Mouse (Mus musculus) limb, embryonic 13.5 days (tissue): ENCODE measurements around the gene Fnbp1. TPM values are rescaled to one million over a fixed set of nuclear protein-coding genes. Genes with fewer than 3 reads are reported as not detected.

Source experiments
- ATAC-seq: fragments of 200-750 bp; cut with Nextera tagmentation; 2 replicates; pipeline ENCODE4 v1.8.0; 2017; ENCODE audit warnings: low read depth, moderate number of reproducible peaks, moderate TSS enrichment; ENCODE audit not compliant: low FRiP score
- H3K27ac ChIP-seq: fragments of 300-500 bp; sonication (generic); 2 replicates; pipeline ENCODE4 v1.5.1; 2015; ENCODE audit warnings: inconsistent platforms, mild to moderate bottlenecking, moderate library complexity
- H3K27me3 ChIP-seq: fragments of 300-500 bp; sonication (generic); 2 replicates; pipeline ENCODE4 v1.6.1; 2015; ENCODE audit warnings: mild to moderate bottlenecking, inconsistent platforms
- H3K36me3 ChIP-seq: fragments of 300-500 bp; sonication (generic); 2 replicates; pipeline ENCODE4 v1.6.1; 2015; ENCODE audit warnings: inconsistent platforms, mild to moderate bottlenecking, moderate library complexity
- H3K4me1 ChIP-seq: fragments of 300-500 bp; sonication (generic); 2 replicates; pipeline ENCODE4 v1.6.1; 2015; ENCODE audit warnings: inconsistent platforms
- H3K4me2 ChIP-seq: fragments of 300-500 bp; sonication (generic); replicated peaks from 2 replicates; pipeline ENCODE4 v1.6.1; 2015; ENCODE audit warnings: inconsistent platforms, mild to moderate bottlenecking, moderate library complexity
- H3K4me3 ChIP-seq: fragments of 300-500 bp; sonication (generic); 2 replicates; pipeline ENCODE4 v1.5.1; 2015; ENCODE audit warnings: moderate library complexity, mild to moderate bottlenecking, inconsistent platforms
- H3K9ac ChIP-seq: fragments of 300-500 bp; sonication (generic); 2 replicates; pipeline ENCODE4 v1.6.1; 2015; ENCODE audit warnings: mild to moderate bottlenecking, inconsistent platforms
- H3K9me3 ChIP-seq: fragments of 300-500 bp; sonication (generic); 2 replicates; pipeline ENCODE4 v1.6.1; 2016; ENCODE audit warnings: inconsistent platforms
- WGBS: fragments of 180-500 bp; shearing (Covaris S2); methylation state at CpG from one replicate; pipeline ENCODE4 v1.1.7; 2015; 5-methylcytosine and 5-hydroxymethylcytosine counted together
- polyA plus RNA-seq: library from polyadenylated mRNA; unstranded; fragments of >200 nt; fragmentation: Nextera tagmentation; extraction: Ambion mirVana; gene quantifications from 2 replicates; pipeline ENCODE4 v1.2.1, GENCODE M21; 2015

Fnbp1 gene
- polyA plus RNA-seq, 1 experiment from 2014 or later = 24.5 TPM

DNA sequence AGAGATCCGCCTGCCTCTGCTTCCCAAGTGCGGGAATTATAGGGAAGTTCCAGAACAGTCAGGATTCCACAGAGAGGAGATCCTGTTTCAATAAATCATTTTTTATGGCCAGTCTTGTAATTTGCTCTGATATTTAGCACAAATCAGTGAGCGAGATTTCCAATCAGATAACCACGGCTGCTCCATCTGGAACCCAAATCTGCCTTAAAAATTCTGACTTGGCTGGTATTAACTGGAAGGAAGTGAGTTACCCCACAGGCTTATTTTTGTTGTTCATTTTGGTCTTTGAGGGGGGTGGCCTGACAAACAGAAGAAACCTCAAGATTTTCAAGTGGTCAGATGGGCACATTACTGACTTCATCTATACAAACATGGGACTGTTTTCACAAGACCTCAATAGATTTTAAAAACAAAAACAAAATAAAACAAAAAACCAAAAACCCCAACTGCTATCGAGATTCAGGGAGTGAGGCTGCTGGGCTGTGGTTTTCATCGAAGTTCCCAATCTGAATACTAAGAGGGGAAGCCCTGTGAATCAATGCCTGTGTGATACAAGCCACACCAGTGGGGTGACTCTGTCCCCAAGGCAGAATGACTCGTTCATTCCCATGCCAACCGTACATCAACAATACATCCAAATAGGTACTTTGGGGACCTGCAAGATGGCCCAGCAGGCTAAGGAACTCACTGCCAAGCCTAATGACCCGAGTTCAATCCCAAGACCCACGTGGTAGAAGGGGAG lies 23.0 kb downstream of the Fnbp1 start:
- H3K4me1 ChIP-seq = peaks cover 34% of the 10 kb centered on the region
- no peak overlapping the region for H3K4me3 ChIP-seq
- no peak for ATAC-seq
- H3K27ac ChIP-seq = no peak overlapping the region
- H3K9ac ChIP-seq = no peak overlapping the region
- H3K27me3 ChIP-seq = no peaks in the 10 kb centered on the region
- WGBS = 89% methylated on average over 10 of the region's 10 CpGs
- H3K9me3 ChIP-seq = peaks cover 4% of the 10 kb centered on the region; the same call in 1 of the 2 replicates
- no peak overlapping the region for H3K4me2 ChIP-seq
- no peaks in the 10 kb centered on the region for H3K36me3 ChIP-seq

DNA sequence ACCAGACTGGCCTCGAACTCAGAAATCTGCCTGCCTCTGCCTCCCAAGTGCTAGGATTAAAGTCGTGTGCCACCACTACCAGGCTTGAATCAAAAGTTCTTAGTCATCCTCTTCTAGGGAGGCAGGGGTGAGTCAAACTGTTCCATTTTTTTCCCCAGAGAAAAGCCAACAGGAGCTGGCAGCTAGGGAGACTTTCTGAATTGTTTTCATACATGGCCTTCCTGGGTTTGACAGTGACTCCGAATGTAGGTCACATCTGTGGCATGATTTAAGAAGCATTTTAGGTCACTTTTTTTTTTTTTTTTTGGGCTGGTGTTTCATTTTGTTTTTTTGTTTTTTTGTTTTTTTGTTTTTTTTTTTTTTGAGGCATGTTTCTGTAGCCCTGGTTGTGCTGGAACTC lies 23.6 kb downstream of the Fnbp1 start:
- Histone ChIP-seq H3K4me2 (no peak overlapping the region), H3K27ac (no peak overlapping the region), H3K9ac (no peak overlapping the region), H3K4me3 (no peak overlapping the region), H3K4me1 (peaks cover 32% of the 10 kb centered on the region), H3K27me3 (no peaks in the 10 kb centered on the region), H3K9me3 (peaks cover 5% of the 10 kb centered on the region; the same call in 1 of the 2 replicates), H3K36me3 (no peaks in the 10 kb centered on the region)
- no peak for ATAC-seq
- WGBS = 91% methylated on average over 3 of the region's 3 CpGs

DNA sequence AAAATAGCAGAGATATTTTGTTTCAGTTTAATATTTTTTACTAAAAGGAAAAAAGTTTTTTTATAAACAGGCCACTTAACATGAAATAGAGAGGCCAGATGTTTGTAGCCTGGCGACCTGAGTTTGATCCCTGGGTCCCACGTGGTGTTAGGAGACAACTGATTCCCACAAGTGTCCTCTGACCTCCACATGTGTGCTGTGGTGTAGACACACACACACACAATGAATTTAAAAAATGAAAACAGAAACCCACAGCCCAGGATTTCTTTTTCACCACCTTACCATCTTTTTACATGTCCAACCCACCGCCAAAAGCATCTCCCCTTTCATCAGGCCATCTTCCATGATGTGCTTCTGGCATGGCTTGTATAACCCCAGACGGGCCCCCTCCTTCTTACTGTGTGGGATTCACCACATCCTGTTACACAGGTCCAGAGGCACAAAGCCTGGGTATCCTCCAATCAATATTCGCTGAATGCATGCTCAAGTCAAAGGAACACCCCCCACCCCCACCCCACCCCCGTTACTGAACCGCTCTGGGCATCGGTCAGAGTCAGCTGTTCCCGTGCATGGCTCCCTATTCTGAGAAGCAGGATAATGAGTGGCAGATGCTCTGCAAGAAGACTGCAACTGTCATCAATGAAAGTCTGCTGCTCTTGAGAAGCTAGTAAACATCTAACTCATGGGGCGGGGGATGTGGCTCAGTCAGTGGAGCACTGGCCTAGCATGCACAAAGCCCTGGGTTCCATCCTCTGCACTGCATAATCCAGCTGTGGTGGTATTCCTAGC lies 25.7 kb downstream of the Fnbp1 start:
- Histone ChIP-seq H3K4me3 (no peak overlapping the region), H3K9ac (no peak overlapping the region), H3K9me3 (peaks cover 5% of the 10 kb centered on the region; the same call in 1 of the 2 replicates), H3K4me2 (no peak overlapping the region), H3K36me3 (no peaks in the 10 kb centered on the region), H3K4me1 (peaks cover 29% of the 10 kb centered on the region), H3K27me3 (no peaks in the 10 kb centered on the region), H3K27ac (peak overlapping the region; percentile 72)
- 37% methylated on average over 10 of the region's 10 CpGs for WGBS
- ATAC-seq = peak; percentile 62

DNA sequence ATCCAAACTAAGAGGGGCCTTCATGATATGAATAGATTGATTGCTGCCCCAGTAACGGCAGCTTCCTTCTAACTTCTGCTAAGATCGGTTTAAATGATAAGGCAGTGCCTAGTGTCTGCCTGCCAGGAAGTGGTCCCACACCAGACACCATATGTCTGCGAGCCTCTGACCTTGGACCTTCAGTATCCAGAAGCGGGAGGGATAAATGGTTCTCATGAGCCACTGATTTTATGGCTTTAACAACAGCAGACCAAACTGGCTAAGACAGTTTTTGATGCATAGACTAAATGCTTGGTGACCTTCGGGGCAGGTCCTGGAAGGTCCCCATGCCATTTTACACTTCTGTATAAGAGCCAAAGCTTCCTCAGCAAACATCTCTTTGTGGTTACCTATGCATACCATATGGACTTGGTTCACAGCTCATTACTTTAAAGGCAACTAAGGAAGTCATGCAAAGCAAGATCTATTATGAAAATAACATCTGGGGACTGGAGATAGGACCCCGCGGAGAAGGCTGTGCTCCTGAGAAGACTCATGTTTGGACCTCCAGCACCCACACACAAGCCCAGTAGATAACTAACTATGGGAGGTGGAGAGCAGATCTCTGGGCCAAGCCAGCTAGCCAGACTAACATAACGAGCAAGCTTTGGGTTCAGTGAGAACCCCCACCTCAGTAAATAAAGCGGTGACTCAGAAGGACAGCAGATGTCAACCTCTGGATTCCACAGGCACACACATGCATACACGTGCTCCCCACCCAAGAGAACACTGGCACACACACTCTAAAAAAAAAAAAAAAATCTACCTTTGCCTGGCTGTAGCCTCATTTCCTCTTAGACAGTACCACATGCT lies 26.5 kb downstream of the Fnbp1 start:
- Histone ChIP-seq H3K36me3 (no peaks in the 10 kb centered on the region), H3K9me3 (peaks cover 5% of the 10 kb centered on the region; the same call in 1 of the 2 replicates), H3K27me3 (no peaks in the 10 kb centered on the region), H3K4me3 (no peak overlapping the region), H3K4me2 (peak overlapping the region; percentile 19; the same call in 1 of the 2 replicates), H3K9ac (no peak overlapping the region), H3K27ac (peak overlapping the region; percentile 72), H3K4me1 (peaks cover 26% of the 10 kb centered on the region)
- 25% methylated on average over 10 of the region's 10 CpGs for WGBS
- ATAC-seq = peak; percentile 46; the same call in 1 of the 2 replicates

DNA sequence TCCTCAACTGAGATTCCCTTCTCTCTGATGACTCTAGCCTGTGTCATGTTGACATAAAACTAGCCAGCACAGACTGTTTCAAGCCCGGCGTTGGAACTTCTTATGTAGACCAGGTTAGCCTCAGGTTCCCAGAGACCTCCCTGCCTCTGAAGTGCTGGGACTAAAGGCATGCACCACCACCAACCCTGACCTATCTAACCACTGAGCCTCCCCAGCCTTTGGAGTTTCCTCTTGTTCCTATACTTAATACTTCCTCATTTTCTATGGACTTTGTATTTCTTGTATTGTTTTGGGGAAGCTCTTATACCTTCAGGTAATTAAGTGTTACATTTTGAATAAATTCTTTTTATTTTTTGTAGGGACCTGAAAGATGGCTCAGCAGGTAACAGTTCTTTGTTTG lies 27.6 kb downstream of the Fnbp1 start:
- H3K4me2 ChIP-seq = no peak overlapping the region
- H3K27me3 ChIP-seq = no peaks in the 10 kb centered on the region
- H3K9ac ChIP-seq = no peak overlapping the region
- no peaks in the 10 kb centered on the region for H3K36me3 ChIP-seq
- H3K4me3 ChIP-seq = no peak overlapping the region
- peaks cover 27% of the 10 kb centered on the region for H3K4me1 ChIP-seq
- no peak for ATAC-seq
- no peak overlapping the region for H3K27ac ChIP-seq
- peaks cover 5% of the 10 kb centered on the region; the same call in 1 of the 2 replicates for H3K9me3 ChIP-seq
- 92% methylated on average over 2 of the region's 2 CpGs for WGBS

DNA sequence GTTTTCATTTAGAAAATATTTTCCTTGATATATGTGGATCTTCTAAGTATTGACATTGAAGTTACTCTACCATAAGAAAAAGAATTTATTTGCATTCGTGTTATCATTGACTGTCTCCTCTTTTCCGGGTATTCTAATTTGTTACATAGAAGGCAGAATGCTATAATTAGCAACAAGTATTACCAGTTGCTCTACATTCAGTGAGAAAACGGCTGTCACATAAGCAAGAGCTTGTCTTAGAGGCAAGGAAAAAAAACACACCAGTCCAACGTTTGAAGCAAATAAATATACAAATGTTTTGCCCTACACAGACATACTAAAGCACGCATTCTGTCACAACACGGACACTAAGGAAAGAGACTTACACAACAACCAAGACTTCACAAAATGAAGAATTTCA lies 30.1 kb downstream of the Fnbp1 start:
- H3K27me3 ChIP-seq = no peaks in the 10 kb centered on the region
- 56% methylated on average over 6 of the region's 6 CpGs for WGBS
- H3K9ac ChIP-seq = no peak overlapping the region
- H3K4me3 ChIP-seq = no peak overlapping the region
- peaks cover 5% of the 10 kb centered on the region; the same call in 1 of the 2 replicates for H3K9me3 ChIP-seq
- ATAC-seq = no peak
- H3K4me2 ChIP-seq = no peak overlapping the region
- H3K36me3 ChIP-seq = no peaks in the 10 kb centered on the region
- peaks cover 41% of the 10 kb centered on the region for H3K4me1 ChIP-seq
- H3K27ac ChIP-seq = peak overlapping the region; percentile 48; the same call in 1 of the 2 replicates

DNA sequence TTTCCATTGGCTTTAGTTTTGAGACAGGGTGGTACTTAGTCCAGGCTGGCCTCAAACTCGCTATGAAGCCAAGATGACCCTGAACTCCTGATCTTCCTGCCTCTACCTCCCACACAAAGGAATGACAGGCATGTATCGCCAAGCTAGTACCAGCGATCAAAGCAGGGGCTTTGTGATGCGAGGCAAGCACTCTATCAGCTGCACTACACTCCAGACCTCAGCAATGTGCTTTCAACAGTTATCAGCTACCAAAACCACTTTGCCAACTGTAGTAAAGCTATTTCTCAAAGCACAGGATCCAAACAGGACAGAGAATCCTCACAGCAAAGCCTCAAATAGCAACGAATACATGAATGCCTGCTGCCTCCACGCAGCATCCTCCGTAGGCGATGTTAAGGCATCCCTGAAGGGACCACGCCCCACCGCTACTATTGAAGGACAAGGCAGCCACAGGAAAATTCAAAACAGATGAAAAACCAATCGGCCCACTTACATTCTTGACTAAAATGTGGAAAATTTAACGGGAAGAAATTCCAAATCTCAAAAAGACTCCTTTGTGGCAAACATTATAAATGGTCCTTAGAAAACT lies 31.8 kb downstream of the Fnbp1 start:
- Histone ChIP-seq H3K9me3 (peaks cover 5% of the 10 kb centered on the region; the same call in 1 of the 2 replicates), H3K27ac (peak overlapping the region; percentile 7; the same call in 1 of the 2 replicates), H3K36me3 (no peaks in the 10 kb centered on the region), H3K4me1 (peaks cover 28% of the 10 kb centered on the region), H3K9ac (no peak overlapping the region), H3K4me2 (no peak overlapping the region), H3K4me3 (no peak overlapping the region), H3K27me3 (no peaks in the 10 kb centered on the region)
- 58% methylated on average over 12 of the region's 12 CpGs for WGBS
- no peak for ATAC-seq

DNA sequence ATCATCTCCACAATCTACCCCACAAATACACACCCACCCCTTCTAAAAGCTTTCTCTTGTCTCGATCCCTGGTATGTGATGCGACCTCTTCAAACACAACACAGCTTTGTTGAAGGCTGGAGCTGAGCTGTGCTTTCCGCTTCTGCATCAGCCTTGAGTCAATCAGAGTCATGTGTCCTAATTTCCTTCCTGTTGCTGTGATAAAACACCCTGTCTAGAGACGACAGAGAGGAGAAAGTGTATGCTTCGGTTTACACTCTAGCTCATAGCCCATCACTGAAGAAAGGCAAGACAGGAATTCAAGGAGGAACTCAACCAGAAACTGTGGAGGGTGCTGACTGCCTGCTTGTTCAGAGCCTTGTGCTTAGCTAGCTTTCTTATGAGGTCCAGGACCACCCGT lies 33.6 kb downstream of the Fnbp1 start:
- Histone ChIP-seq H3K36me3 (0 out of 2 replicates have a peak, but pooled peaks cover 4% of the 10 kb centered on the region), H3K27ac (no peak overlapping the region), H3K4me3 (no peak overlapping the region), H3K27me3 (no peaks in the 10 kb centered on the region), H3K4me1 (peaks cover 27% of the 10 kb centered on the region), H3K9me3 (no peaks in the 10 kb centered on the region), H3K4me2 (no peak overlapping the region), H3K9ac (no peak overlapping the region)
- WGBS = 77% methylated on average over 6 of the region's 6 CpGs
- ATAC-seq = no peak

DNA sequence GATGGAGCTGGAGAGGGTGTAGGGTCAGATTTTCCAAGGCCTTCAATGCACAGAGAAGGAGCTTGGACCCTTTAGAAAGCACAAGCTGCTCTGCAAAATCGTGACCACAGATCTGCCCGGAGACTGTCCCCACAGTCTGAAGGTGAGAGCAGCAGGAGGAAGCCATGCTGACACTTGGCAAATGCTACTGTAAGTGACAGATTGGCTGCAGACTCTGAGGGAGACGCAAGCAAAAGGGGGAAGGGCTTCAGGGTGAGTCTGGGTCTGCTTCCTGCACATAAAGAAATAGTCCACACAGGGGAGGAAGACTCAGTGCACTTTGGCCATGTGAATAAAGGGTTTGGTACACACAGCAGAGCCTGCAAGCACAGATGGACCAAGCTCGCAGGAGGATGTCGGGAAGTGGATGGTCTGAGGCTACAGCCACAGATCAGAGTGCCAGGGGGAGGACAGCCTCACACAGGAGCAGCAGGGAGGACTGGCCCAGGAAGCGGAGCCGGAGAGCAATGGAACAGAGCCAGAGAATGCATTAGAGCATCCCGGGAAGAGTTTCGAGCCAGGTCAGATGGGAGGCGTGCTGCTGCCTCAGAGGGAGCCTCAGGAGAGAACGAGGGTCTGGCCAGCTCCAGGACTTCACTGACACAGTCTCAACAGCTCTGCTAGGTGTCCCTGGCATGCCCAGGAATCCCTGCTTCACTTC lies 35.0 kb downstream of the Fnbp1 start:
- Histone ChIP-seq H3K27ac (peak overlapping the region; percentile 48; the same call in 1 of the 2 replicates), H3K9me3 (no peaks in the 10 kb centered on the region), H3K4me3 (no peak overlapping the region), H3K27me3 (no peaks in the 10 kb centered on the region), H3K36me3 (0 out of 2 replicates have a peak, but pooled peaks cover 5% of the 10 kb centered on the region), H3K4me2 (peak overlapping the region; percentile 21), H3K4me1 (peaks cover 27% of the 10 kb centered on the region), H3K9ac (peak overlapping the region; percentile 48)
- no peak; the same call in 1 of the 2 replicates for ATAC-seq
- 31% methylated on average over 11 of the region's 11 CpGs for WGBS

DNA sequence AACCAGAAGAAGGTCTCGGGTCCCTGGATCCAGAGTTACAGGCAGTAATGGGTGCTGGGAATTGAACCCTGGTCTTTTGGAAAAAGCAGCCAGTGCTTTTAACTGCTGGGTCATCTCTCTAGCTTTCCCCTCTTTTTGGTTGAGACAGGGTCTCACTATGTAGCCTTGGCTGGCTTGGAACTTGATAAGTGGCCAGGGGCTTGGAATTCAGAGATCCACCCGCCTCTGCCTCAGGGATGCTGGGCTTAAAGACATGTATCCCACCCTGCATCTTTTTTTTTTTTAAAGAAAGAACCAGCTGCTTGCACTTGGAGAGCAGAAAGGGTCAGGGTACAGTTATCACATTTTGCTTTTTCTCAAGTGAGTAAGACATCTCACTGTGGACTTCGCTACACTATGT lies 35.8 kb downstream of the Fnbp1 start:
- H3K27ac ChIP-seq = no peak overlapping the region
- H3K27me3 ChIP-seq = no peaks in the 10 kb centered on the region
- H3K4me3 ChIP-seq = no peak overlapping the region
- no peaks in the 10 kb centered on the region for H3K9me3 ChIP-seq
- H3K36me3 ChIP-seq = 0 out of 2 replicates have a peak, but pooled peaks cover 5% of the 10 kb centered on the region
- H3K4me2 ChIP-seq = no peak overlapping the region
- ATAC-seq = no peak
- peaks cover 27% of the 10 kb centered on the region for H3K4me1 ChIP-seq
- no peak overlapping the region for H3K9ac ChIP-seq
- WGBS = 96% methylated on average over 3 of the region's 3 CpGs

DNA sequence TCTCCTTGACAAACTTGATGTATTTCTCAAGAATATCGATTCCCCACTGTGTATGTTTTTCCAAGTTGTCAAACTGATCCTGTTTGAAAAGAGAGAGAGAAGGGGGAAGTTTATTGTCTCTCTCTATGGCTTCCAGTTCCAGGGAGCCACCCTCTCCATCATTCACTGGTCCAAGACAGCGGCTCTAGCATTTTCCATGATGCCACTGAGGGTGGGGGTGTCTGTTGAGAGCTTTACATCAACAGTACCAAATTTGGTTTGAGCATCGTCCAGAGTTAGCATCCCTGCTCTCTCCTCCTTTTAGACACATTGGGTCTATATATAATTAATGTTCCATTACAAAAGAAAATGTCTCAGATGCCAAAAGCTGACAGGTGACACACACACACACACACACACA lies 36.5 kb downstream of the Fnbp1 start:
- 0 out of 2 replicates have a peak, but pooled peaks cover under 1% of the 10 kb centered on the region for H3K9me3 ChIP-seq
- H3K4me1 ChIP-seq = peaks cover 27% of the 10 kb centered on the region
- H3K9ac ChIP-seq = no peak overlapping the region
- 88% methylated on average over 3 of the region's 3 CpGs for WGBS
- H3K36me3 ChIP-seq = peaks cover 6% of the 10 kb centered on the region; the same call in 1 of the 2 replicates
- no peak overlapping the region for H3K4me2 ChIP-seq
- no peak overlapping the region for H3K4me3 ChIP-seq
- H3K27me3 ChIP-seq = no peaks in the 10 kb centered on the region
- H3K27ac ChIP-seq = no peak overlapping the region
- ATAC-seq = no peak
